Mouse (Mus musculus) olfactory bulb, adult 2 months (tissue): Measurements from ENCODE around the gene Ccdc154.

Experiments used
- CTCF ChIP-seq: fragments of 200-500 bp; IDR thresholded peaks from 2 replicates; pipeline ENCODE4 v1.5.1; 2012; ENCODE audit warnings: low read depth, mild to moderate bottlenecking, low read length, moderate library complexity; ENCODE audit not compliant: insufficient read depth
- POLR2A ChIP-seq: fragments of 200-500 bp; IDR thresholded peaks from 2 replicates; pipeline ENCODE4 v1.6.1; 2012; ENCODE audit warnings: mild to moderate bottlenecking, low read depth, low read length, moderate library complexity; ENCODE audit not compliant: insufficient read depth

DNA sequence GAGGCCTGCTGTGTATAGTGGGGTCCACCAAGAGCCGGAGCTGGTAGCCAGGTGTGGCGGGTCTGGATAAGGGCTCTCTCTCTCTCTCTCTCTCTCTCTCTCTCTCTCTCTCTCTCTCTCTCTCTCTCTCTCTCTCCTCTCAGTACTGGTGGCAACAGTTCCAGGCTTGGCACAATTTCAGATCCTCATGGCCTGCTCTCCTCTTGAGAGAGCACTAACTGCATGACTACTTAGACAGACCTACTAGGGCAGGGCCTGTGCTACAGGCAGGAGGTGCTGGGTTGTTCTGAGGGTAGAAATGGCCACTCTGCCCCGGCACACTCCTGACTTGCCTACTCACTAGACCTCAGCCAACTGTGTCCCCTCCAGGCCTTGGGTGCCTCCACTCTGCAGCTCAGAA lies 10.3 kb downstream of the Ccdc154 start:
- TF ChIP-seq POLR2A: no peak
- TF ChIP-seq CTCF: no peak
